ENCODE assay signal across 9 mouse cellular contexts in the genomic region with DNA sequence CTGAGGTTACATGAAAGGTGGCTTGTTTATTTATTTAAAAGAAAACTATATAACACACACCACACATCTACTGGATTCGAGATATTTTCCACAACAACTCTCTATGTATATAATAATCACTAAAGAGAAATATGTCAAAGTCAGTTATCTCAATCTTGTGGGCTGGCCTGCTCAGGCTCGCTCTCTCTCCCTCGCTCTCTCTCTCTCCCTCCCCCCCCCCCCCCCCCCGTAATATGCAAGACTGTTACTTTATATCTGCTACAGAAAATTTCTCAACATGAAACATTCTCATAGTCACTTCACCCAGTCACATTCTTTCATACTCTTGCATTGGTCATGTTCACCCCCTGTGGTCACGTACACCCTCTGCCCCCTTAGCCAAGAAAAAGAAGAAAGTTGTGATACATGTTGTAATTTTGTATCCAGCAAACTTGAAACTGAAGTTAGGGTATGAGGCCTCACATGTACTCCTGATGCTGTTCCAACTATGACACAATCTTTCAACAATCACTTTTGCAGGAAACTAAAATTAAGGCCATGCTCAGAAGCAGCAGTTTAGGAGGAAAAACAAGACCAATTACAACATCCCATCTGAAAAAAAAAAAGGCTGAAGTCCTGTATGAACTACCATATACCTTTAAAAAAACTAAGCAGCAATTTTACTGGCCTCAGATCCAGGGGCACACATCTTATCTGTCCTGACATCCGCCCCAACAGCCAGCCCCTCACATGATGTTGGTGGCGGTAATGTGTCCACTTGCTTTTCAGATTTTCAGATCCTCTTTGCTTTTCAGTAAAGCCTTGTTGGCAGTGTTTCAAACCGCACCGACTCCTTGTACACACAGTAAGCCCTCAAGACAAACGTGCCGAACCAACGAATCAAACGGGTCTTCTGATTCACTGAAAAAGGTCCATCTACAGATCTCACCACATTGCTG. TPM values are rescaled to one million over a fixed set of nuclear protein-coding genes. Genes with fewer than 3 reads are reported as not detected.
DNase-seq lines count a peak whose midpoint lies in the region; ATAC-seq and TF ChIP-seq lines count a peak whose summit lies in the region.
"Had no signal": no experiment of that assay in that cellular context is flagged by ENCODE, and none has a peak within 500 bp of the region (broad histone marks: within the 10 kb centered on the region; RNA-seq: fewer than 3 reads in every experiment).

No protein-coding gene starts in this region.

- no peaks in the 10 kb centered on the region for H3K9me3 ChIP-seq in heart, embryonic 11.5 days (replicated peaks; ENCODE audit: control insufficient read depth, low read length)
- H3K9me3 ChIP-seq in G1E (replicated peaks), result no peaks in the 10 kb centered on the region

- no peaks in the 10 kb centered on the region for H3K27me3 ChIP-seq in heart, embryonic 11.5 days (ENCODE audit: control insufficient read depth, insufficient read depth, low read length)
- no peaks in the 10 kb centered on the region for H3K27me3 ChIP-seq in G1E (ENCODE audit: insufficient read depth, low read length)

- no peak for ATAC-seq in heart, embryonic 11.5 days (replicated peaks; ENCODE audit: insufficient number of reproducible peaks, low FRiP score, low TSS enrichment)
- peak; percentile 82 for ATAC-seq in G1E (ENCODE audit: extremely low read depth, insufficient number of reproducible peaks, low FRiP score, poor library complexity, severe bottlenecking)
- peak; percentile 61 for ATAC-seq in granulocyte monocyte progenitor cell, adult 5-6 weeks (replicated peaks; ENCODE audit: poor library complexity, severe bottlenecking)
- ATAC-seq in frontal cortex, adult (ENCODE audit: low TSS enrichment), result no peak

- H3K36me3 ChIP-seq in heart, embryonic 11.5 days (ENCODE audit: control insufficient read depth, insufficient read depth, low read length), result no peaks in the 10 kb centered on the region
- H3K36me3 ChIP-seq in G1E (replicated peaks), result no peaks in the 10 kb centered on the region

- H3K27ac ChIP-seq in heart, embryonic 11.5 days (ENCODE audit: low read depth, low read length), result no peak overlapping the region
- H3K27ac ChIP-seq in left cerebral cortex, adult 2 months, result no peak overlapping the region

- H3K4me3 ChIP-seq in heart, embryonic 11.5 days (ENCODE audit: low read depth, low read length), result no peak overlapping the region
- peak overlapping the region; percentile 40; the same call in 1 of the 2 replicates for H3K4me3 ChIP-seq in G1E (ENCODE audit: low read depth, low read length)
- no peak overlapping the region for H3K4me3 ChIP-seq in left cerebral cortex, adult 2 months

- intact Hi-C loops in left cerebral cortex, adult 2 months (cut with DNase I), result no loop called here

- DNase-seq in heart, adult 8-10 months (ENCODE audit: low spot score), result peak; percentile 72
- DNase-seq in G1E (ENCODE audit: low spot score), result no peak
- DNase-seq in lung, postnatal 36 days, result peak; percentile 79
- no peak for DNase-seq in left cerebral cortex, adult 2 months (ENCODE audit: extremely low spot score in 1 of 2, low spot score in 2 of 2)
- no peak for DNase-seq in testis, postnatal 14 days (ENCODE audit: low spot score)
- DNase-seq: right cerebral cortex, postnatal 14 days had no signal

- no peak for TF ChIP-seq CTCF in G1E (IDR thresholded peaks at IDR 0.05; ENCODE audit: low read depth, low read length)
- no peak for TF ChIP-seq CTCF in left cerebral cortex, adult 2 months (IDR thresholded peaks at IDR 0.05)

- peaks cover 20% of the 10 kb centered on the region for H3K4me1 ChIP-seq in heart, embryonic 11.5 days (ENCODE audit: control insufficient read depth, insufficient read depth, low read length)
- peaks cover 56% of the 10 kb centered on the region for H3K4me1 ChIP-seq in G1E (ENCODE audit: insufficient read depth, low read depth, low read length)

- 69% methylated on average over 13 of the region's 13 CpGs for WGBS in heart, embryonic 11.5 days (ENCODE audit: insufficient replicate concordance)

- H3K4me2 ChIP-seq in heart, embryonic 11.5 days, result no peak overlapping the region

- no peak overlapping the region for H3K9ac ChIP-seq in heart, embryonic 11.5 days (ENCODE audit: low read depth, low read length)

RNA-seq across cellular contexts. Expression of a gene that starts 52.6 kb away (rescaled TPM):
- 10 to 100 TPM; 28.3 to 34.8 (median 32.0) TPM for total RNA-seq in heart, adult 8-10 months (2022)
- 5.4 and 5.9 TPM in 2 replicates for polyA plus RNA-seq in heart, embryonic 11.5 days (2014; fragmentation: Nextera tagmentation; extraction: Ambion mirVana)
- total RNA-seq in G1E (2014; fragmentation: Nextera tagmentation) (18.7 and 19.7 TPM in 2 replicates), G1E (2017) (21.7 and 22.1 TPM in 2 replicates)
- 2.8 and 2.9 TPM in 2 replicates for polyA plus RNA-seq in G1E (2012)
- 17.4 and 19.4 TPM in 2 replicates for total RNA-seq in granulocyte monocyte progenitor cell, adult 5-6 weeks (2014; fragmentation: Nextera tagmentation)
- 15.5 and 21.0 TPM in 2 replicates for total RNA-seq in granulocyte monocyte progenitor cell, adult 5-6 weeks (2017)
- 100 to 1,000 TPM; 122 to 130 TPM for total RNA-seq in left cerebral cortex, adult 2 months (2021)

Comparison
In these comparisons a context has a peak if more than half of its experiments do, and no peak if none do; other contexts are left out.
1. DNase-seq: peak in heart, adult 8-10 months (single experiment) and lung, postnatal 36 days (single experiment); none in G1E (single experiment), left cerebral cortex, adult 2 months (0 of 2) and testis, postnatal 14 days (single experiment).
2. ATAC-seq: peak in G1E (single experiment) and granulocyte monocyte progenitor cell, adult 5-6 weeks (single experiment); none in heart, embryonic 11.5 days (single experiment) and frontal cortex, adult (single experiment).